Mouse (Mus musculus) heart, embryonic 16.5 days (tissue): ENCODE measurements around the gene Prc1. TPM values are rescaled to one million over a fixed set of nuclear protein-coding genes. Genes with fewer than 3 reads are reported as not detected.
A peak's percentile ranks its signal among the peaks of the same experiment; 100 is the strongest.

Experiments used
- ATAC-seq: fragments of 200-750 bp; cut with Nextera tagmentation; replicated peaks from 2 replicates; pipeline ENCODE4 v1.8.0; 2017; ENCODE audit warnings: moderate number of reproducible peaks; ENCODE audit not compliant: insufficient read depth, low FRiP score; ENCODE audit errors: extremely low read depth
- H3K27ac ChIP-seq: fragments of 300-500 bp; sonication (generic); 2 replicates; pipeline ENCODE4 v1.5.1; 2014; ENCODE audit warnings: mild to moderate bottlenecking, low read length, control low read depth, moderate library complexity
- H3K27me3 ChIP-seq: fragments of 300-500 bp; sonication (generic); 2 replicates; pipeline ENCODE4 v1.6.1; 2014; ENCODE audit warnings: low read length, mixed read lengths; ENCODE audit not compliant: control insufficient read depth, insufficient read depth
- H3K36me3 ChIP-seq: fragments of 300-500 bp; sonication (generic); 2 replicates; pipeline ENCODE4 v1.6.1; 2014; ENCODE audit not compliant: control insufficient read depth, insufficient read depth
- H3K4me1 ChIP-seq: fragments of 300-500 bp; sonication (generic); 2 replicates; pipeline ENCODE4 v1.6.1; 2014; ENCODE audit warnings: low read length, mixed read lengths; ENCODE audit not compliant: control insufficient read depth, insufficient read depth
- H3K4me2 ChIP-seq: fragments of 300-500 bp; sonication (generic); 2 replicates; pipeline ENCODE4 v1.6.1; 2014; ENCODE audit warnings: low read depth, mild to moderate bottlenecking, control low read depth, low read length
- H3K4me3 ChIP-seq: fragments of 300-500 bp; sonication (generic); 2 replicates; pipeline ENCODE4 v1.5.1; 2014; ENCODE audit warnings: mild to moderate bottlenecking, control low read depth, low read length
- H3K9ac ChIP-seq: fragments of 300-500 bp; sonication (generic); 2 replicates; pipeline ENCODE4 v1.6.1; 2014; ENCODE audit warnings: low read length, control low read depth
- H3K9me3 ChIP-seq: fragments of 300-500 bp; sonication (generic); replicated peaks from 2 replicates; pipeline ENCODE4 v1.6.1; 2016; ENCODE audit warnings: low read length; ENCODE audit not compliant: control insufficient read depth
- WGBS: fragments of 180-500 bp; shearing (Covaris S2); extraction: QIAGEN DNeasy Blood & Tissue Kit; methylation state at CpG from one replicate; pipeline ENCODE4 v1.1.7; 2014; 5-methylcytosine and 5-hydroxymethylcytosine counted together
- polyA plus RNA-seq: library from polyadenylated mRNA; unstranded; fragments of >200 nt; fragmentation: Nextera tagmentation; extraction: Ambion mirVana; gene quantifications from 2 replicates; pipeline ENCODE4 v1.2.1, GENCODE M21; 2015

The Prc1 gene
- polyA plus RNA-seq, 1 experiment from 2014 or later, result 164 TPM

DNA sequence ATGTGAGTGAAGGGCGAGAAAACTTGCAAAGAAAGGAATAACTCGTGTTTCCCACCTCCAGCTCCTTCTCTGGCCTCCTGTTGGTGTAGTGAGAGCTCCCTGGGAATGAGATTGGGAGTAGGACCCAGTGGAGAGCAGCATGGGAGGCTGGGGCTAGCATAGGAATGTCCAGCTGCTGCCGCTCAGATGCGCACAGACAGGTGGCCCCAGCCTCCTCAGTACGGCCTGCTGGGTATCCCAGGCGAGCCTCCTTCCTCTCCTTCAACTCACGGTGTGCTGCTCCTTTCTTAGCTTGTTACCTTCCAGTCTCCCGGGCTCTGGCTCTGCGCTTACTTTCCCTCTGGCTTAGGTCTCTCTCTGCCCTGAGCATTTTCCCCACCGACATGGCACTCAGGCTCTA is 14.2 kb upstream of the Prc1 start:
- Histone ChIP-seq H3K36me3 (peaks cover 35% of the 10 kb centered on the region), H3K4me1 (no peaks in the 10 kb centered on the region), H3K4me3 (no peak overlapping the region), H3K27me3 (no peaks in the 10 kb centered on the region), H3K9ac (no peak overlapping the region), H3K4me2 (no peak overlapping the region), H3K9me3 (peaks cover 3% of the 10 kb centered on the region), H3K27ac (no peak overlapping the region)
- 87% methylated on average over 10 of the region's 10 CpGs for WGBS
- no peak for ATAC-seq

DNA sequence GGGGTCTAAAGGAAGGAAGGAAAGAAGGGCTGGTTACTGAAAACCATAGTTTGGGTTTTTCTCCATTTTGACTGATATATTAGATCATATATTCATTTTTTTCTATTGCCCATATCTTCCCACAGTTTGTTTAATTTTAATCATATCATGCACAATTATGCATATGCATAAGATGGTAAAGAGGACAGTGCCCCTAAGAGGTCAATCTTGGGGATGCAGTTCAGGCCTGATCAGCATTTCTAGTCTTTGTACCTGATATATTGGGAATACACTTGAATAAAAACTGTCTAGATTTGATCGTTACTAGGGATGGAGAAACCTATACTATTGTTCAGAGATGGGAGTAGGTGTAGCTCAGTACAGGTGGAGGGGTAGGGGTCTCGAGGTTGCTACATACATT is 13.3 kb upstream of the Prc1 start:
- Histone ChIP-seq H3K9me3 (no peaks in the 10 kb centered on the region), H3K27me3 (no peaks in the 10 kb centered on the region), H3K27ac (no peak overlapping the region), H3K9ac (no peak overlapping the region), H3K4me1 (no peaks in the 10 kb centered on the region), H3K4me2 (no peak overlapping the region), H3K4me3 (no peak overlapping the region), H3K36me3 (peaks cover 35% of the 10 kb centered on the region)
- 85% methylated on average over 2 of the region's 2 CpGs for WGBS
- ATAC-seq, result no peak

DNA sequence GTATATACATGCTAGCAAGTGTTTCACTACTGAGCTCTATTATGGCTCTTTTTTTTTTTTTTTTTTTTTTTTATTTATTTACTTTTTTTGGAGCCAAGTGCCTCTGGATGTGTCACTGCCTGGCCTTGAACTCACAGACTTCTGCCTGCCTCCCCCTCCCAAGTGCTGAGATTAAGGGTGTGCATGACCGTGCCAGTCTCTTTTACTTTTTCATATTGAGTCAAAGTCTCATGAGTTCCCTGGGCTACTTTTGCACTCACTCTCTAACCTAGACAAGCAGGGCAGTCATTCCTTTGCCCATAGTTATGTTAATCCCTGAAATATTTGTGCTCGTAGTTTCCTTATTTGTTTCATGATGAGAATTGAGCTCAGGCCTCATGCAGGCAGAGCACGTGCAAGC is 12.6 kb upstream of the Prc1 start:
- no peaks in the 10 kb centered on the region for H3K9me3 ChIP-seq
- H3K27ac ChIP-seq, result no peak overlapping the region
- H3K4me3 ChIP-seq, result no peak overlapping the region
- 87% methylated on average over 3 of the region's 3 CpGs for WGBS
- no peaks in the 10 kb centered on the region for H3K27me3 ChIP-seq
- peaks cover 33% of the 10 kb centered on the region for H3K36me3 ChIP-seq
- no peak overlapping the region for H3K9ac ChIP-seq
- H3K4me1 ChIP-seq, result no peaks in the 10 kb centered on the region
- no peak overlapping the region for H3K4me2 ChIP-seq
- ATAC-seq, result no peak

DNA sequence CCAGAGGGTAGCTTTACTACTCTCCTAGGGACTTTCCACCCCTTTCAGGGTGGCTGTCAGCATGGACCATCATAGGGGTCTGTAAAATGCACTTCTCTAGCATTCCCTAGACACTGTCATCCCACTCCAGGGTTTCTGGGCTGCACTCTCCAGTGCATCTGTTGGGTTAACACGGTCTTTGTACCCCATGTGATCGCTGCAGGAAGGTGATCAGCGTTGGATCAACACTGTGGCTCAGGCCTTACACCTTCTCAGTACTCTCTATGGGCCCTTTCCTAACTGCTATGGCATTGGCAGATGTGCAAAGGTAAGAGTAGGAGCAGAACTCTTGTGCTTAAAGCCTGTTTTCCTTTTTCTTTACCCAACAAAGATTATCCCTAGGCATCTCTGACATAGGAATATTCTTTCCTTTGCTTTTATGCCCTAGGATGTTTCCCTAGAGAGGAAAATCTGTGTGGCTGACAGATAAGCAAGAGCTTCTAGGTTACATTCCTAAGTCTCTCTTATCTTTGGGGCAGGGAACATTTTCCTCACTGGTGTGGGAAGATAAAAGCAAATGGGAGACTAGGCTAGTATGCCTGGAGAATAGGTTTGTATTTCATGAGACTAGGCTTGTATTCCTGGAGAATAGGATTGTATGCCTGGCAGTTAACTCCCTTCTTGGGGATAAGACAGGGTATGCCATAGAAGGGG is 10.9 kb upstream of the Prc1 start:
- Histone ChIP-seq H3K4me1 (no peaks in the 10 kb centered on the region), H3K9ac (no peak overlapping the region), H3K27ac (no peak overlapping the region), H3K36me3 (peaks cover 44% of the 10 kb centered on the region), H3K27me3 (no peaks in the 10 kb centered on the region), H3K4me2 (no peak overlapping the region), H3K4me3 (no peak overlapping the region), H3K9me3 (no peaks in the 10 kb centered on the region)
- ATAC-seq, result no peak
- WGBS, result 74% methylated on average over 3 of the region's 3 CpGs

DNA sequence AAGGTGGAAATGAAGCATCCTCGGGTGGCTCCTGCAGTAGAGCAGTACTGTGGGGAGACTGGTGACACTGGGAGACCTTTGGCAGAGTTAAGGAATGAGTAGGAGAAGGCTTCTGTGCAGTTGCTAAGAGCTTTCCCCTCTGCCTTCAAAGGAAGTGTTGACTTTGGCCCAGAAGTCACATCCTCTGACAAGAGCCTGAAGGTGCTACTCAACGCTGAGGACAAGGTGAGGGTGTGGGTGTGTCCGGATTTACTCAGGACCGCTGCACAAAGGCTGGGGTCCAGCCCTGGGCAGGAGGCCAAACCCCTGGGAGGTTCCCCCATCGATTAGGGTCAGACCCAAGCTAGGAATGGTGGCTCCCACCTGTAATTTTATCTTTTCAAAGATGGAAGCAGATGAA is 9.9 kb upstream of the Prc1 start:
- H3K27me3 ChIP-seq, result no peaks in the 10 kb centered on the region
- WGBS, result 74% methylated on average over 5 of the region's 5 CpGs
- no peak overlapping the region for H3K27ac ChIP-seq
- H3K9ac ChIP-seq, result no peak overlapping the region
- H3K36me3 ChIP-seq, result peaks cover 44% of the 10 kb centered on the region
- no peak overlapping the region for H3K4me3 ChIP-seq
- ATAC-seq, result no peak
- no peaks in the 10 kb centered on the region for H3K4me1 ChIP-seq
- no peak overlapping the region for H3K4me2 ChIP-seq
- no peaks in the 10 kb centered on the region for H3K9me3 ChIP-seq

DNA sequence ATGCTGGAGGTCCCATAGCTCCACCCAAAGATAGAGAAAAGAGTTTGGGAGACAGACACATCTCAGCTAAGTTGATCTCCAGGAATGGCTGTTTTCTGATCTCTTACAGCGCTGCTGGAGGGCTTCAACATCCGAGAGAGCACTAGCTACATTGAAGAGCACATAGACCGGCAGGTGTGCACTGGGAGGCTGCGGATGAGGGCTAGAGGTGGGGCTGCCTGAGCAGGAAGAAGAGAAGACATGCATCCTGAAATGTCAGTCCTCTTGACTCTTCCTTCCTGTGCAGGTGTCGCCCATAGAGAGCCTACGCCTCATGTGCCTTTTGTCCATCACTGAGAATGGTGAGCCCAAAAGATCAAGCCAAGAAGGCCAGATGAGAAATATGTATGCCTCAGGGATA is 8.5 kb upstream of the Prc1 start:
- Histone ChIP-seq H3K36me3 (peaks cover 43% of the 10 kb centered on the region), H3K4me3 (no peak overlapping the region)

DNA sequence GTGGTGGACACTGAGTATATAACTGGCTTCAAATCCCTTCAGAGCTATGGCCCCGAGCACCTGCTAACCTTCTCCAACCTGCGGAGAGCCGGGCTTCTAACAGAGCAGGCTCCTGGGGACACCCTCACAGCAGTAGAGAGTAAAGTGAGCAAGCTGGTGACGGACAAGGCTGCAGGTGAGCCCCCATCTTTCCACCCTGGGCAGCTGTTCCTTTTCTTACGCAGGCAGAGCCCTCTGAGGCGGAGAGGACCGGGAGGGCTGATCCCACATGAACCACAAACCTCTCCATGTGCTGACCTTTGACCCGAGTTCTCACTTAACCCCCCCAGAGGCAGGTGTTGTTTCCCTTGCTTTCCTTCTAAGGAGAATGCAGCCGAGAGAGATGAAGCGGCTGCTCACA is 6.5 kb upstream of the Prc1 start:
- H3K36me3 ChIP-seq, result peaks cover 45% of the 10 kb centered on the region
- H3K4me3 ChIP-seq, result no peak overlapping the region
- 84% methylated on average over 10 of the region's 10 CpGs for whole genome bisulfite sequencing
- no peak overlapping the region for H3K9ac ChIP-seq
- H3K27me3 ChIP-seq, result no peaks in the 10 kb centered on the region
- H3K27ac ChIP-seq, result no peak overlapping the region; the same call in 1 of the 2 replicates
- H3K9me3 ChIP-seq, result no peaks in the 10 kb centered on the region
- H3K4me1 ChIP-seq, result no peaks in the 10 kb centered on the region
- no peak overlapping the region for H3K4me2 ChIP-seq
- ATAC-seq, result no peak; the same call in 1 of the 2 replicates

More for the DNA sequence above, 8.5 kb upstream of the Prc1 start:
- Histone ChIP-seq H3K27me3 (no peaks in the 10 kb centered on the region), H3K27ac (no peak overlapping the region), H3K9ac (no peak overlapping the region), H3K4me2 (no peak overlapping the region), H3K9me3 (no peaks in the 10 kb centered on the region), H3K4me1 (no peaks in the 10 kb centered on the region)
- 86% methylated on average over 6 of the region's 6 CpGs for WGBS
- ATAC-seq, result no peak

DNA sequence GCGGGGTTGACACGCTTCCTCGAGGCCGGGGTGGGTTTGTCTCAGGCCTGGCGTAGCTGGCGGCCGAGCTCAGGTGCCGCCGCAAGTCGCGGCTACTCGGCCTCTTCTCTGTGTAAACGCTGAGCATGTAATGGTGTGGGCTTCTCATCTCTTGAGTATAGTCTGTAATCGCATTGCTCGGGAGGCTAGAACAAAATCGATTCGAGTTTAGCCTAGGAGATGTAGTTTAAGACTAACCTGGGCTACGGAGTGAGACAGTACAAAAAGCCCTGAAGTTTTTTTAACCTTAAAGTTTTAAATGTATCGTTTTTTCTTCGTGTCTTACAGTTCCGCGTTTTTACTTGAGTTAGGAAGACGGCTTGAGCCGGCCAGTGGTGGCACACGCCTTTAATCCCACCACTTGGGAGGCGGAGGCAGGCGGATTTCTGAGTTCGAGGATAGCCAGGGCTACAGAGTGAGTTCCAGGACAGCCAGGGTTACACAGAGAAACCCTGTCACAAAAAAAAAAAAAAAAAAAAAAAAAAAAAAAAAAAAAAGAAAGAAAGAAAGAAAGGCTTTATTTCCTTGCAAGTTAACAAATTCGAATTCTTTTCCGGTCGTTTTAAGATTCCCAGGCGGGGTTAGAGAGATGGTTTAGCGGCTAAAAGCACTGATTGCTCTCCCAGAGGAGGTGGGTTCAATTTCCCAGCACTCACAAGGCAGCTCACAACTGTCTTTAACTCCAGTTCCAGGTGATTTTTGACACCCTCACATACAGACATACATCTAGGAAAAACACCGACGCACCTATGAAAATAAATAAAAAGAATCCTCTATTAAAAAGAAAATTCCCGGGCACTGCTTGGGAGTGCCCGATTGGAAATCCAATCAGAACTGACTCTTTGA is 756 bp downstream of the Prc1 start:
- peak overlapping the region; percentile 86 for H3K4me2 ChIP-seq
- H3K4me1 ChIP-seq, result peaks cover 20% of the 10 kb centered on the region
- peak; percentile 55 for ATAC-seq
- peaks cover 9% of the 10 kb centered on the region for H3K36me3 ChIP-seq
- no peaks in the 10 kb centered on the region for H3K27me3 ChIP-seq
- peak overlapping the region; percentile 96 for H3K4me3 ChIP-seq
- peak overlapping the region; percentile 90 for H3K9ac ChIP-seq
- 7% methylated on average over 37 of the region's 37 CpGs for WGBS
- peak overlapping the region; percentile 89 for H3K27ac ChIP-seq
- H3K9me3 ChIP-seq, result no peaks in the 10 kb centered on the region

DNA sequence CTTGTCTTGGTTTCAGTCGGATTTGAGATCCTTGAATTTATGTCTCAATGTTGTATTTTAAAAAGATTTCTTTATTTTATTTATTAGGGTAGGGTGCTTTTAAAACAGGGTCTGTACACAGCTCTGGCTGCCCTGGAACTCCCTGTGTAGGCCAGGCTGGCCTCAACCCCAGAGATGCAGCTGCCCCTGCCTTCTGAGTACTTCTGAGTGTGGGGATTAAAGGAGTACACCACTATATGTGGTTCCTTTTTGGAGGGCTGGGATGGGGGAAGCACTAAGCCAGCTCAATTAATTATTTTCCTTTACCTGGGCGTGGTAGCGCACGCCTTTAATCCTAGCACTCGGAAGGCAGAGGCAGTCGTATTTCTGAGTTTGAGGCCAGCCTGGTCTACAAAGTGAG is 2.2 kb downstream of the Prc1 start:
- peaks cover 11% of the 10 kb centered on the region for H3K36me3 ChIP-seq
- ATAC-seq, result no peak
- no peak overlapping the region for H3K27ac ChIP-seq
- no peak overlapping the region for H3K9ac ChIP-seq
- no peaks in the 10 kb centered on the region for H3K9me3 ChIP-seq
- no peaks in the 10 kb centered on the region for H3K27me3 ChIP-seq
- 93% methylated on average over 6 of the region's 6 CpGs for WGBS
- H3K4me1 ChIP-seq, result peaks cover 20% of the 10 kb centered on the region
- peak overlapping the region; percentile 86 for H3K4me2 ChIP-seq
- H3K4me3 ChIP-seq, result peak overlapping the region; percentile 20
